Mouse (Mus musculus): ENCODE measurements around the gene Snx4. TPM values are rescaled to one million over a fixed set of nuclear protein-coding genes. Genes with fewer than 3 reads are reported as not detected.
A peak's percentile ranks its signal among the peaks of the same experiment; 100 is the strongest.

Gene Snx4
- polyA plus RNA-seq, 1 experiment from 2014 or later: 21.8 TPM

GRCm38 (mm10) chr16:33244933-33245470 lies 6.2 kb upstream of the Snx4 start:
- whole genome bisulfite sequencing (ENCODE audit: insufficient replicate concordance): 79% methylated on average over 9 of the region's 9 CpGs
- Histone ChIP-seq H3K9me3 (replicated peaks) (no peaks in the 10 kb centered on the region), H3K4me2 (no peak overlapping the region), H3K27me3 (no peaks in the 10 kb centered on the region), H3K27ac (replicated peaks) (no peak overlapping the region), H3K4me1 (replicated peaks) (no peaks in the 10 kb centered on the region), H3K4me3 (replicated peaks) (no peak overlapping the region), H3K36me3 (replicated peaks) (peaks cover 27% of the 10 kb centered on the region; the same call in 1 of the 2 replicates), H3K9ac (no peak overlapping the region)
- no peak for ATAC-seq (ENCODE audit: insufficient read depth)

DNA sequence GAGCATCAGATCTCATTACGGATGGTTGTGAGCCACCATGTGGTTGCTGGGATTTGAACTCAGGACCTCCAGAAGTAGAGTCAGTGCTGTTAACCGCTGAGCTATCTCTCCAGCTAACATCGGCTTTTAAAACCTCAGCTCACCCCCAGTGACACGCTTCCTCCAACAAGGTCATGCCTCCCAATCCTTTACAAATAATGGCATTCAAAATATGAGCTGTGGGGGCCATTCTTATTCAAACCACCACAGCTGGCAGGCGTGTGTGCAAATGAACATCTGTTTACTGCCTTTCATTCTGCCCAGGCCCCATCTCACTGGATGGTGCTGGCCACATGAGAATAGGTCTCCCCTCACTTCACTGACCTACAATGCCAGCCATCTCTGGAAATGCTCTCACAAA lies 4.7 kb upstream of the Snx4 start:
- H3K36me3 ChIP-seq (replicated peaks): peaks cover 18% of the 10 kb centered on the region; the same call in 1 of the 2 replicates
- no peak overlapping the region for H3K27ac ChIP-seq (replicated peaks)
- no peak overlapping the region for H3K4me3 ChIP-seq (replicated peaks)
- H3K9me3 ChIP-seq (replicated peaks): no peaks in the 10 kb centered on the region
- 68% methylated on average over 5 of the region's 5 CpGs for WGBS (ENCODE audit: insufficient replicate concordance)
- H3K9ac ChIP-seq: no peak overlapping the region
- H3K4me1 ChIP-seq (replicated peaks): peaks cover 12% of the 10 kb centered on the region
- ATAC-seq (ENCODE audit: insufficient read depth): no peak
- H3K4me2 ChIP-seq: no peak overlapping the region
- H3K27me3 ChIP-seq: no peaks in the 10 kb centered on the region

DNA sequence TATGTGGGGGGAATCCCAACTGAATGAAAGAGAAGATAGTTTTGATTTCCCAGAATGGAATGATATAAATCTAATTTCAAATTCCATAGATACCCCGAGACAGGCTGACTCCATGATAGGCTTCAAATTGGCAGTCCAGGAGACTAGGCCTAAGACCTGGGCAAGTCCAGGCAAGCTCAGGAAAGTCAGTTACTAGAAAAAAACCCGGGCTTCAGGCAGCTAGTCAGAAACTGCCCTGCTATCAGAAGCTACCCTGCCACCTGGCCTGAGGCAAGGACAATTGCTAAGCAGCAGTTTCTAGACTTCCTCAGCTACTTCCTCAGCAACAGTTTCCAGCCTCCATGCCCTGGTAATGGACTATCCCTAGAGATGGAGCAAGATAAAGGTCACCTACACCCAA lies 4.2 kb upstream of the Snx4 start:
- Histone ChIP-seq H3K4me3 (replicated peaks) (no peak overlapping the region), H3K9me3 (replicated peaks) (no peaks in the 10 kb centered on the region), H3K4me2 (no peak overlapping the region), H3K9ac (no peak overlapping the region), H3K27me3 (no peaks in the 10 kb centered on the region), H3K36me3 (replicated peaks) (peaks cover 14% of the 10 kb centered on the region; the same call in 1 of the 2 replicates), H3K4me1 (replicated peaks) (peaks cover 17% of the 10 kb centered on the region), H3K27ac (replicated peaks) (no peak overlapping the region)
- 36% methylated on average over 2 of the region's 2 CpGs for WGBS (ENCODE audit: insufficient replicate concordance)
- no peak for ATAC-seq (ENCODE audit: insufficient read depth)

DNA sequence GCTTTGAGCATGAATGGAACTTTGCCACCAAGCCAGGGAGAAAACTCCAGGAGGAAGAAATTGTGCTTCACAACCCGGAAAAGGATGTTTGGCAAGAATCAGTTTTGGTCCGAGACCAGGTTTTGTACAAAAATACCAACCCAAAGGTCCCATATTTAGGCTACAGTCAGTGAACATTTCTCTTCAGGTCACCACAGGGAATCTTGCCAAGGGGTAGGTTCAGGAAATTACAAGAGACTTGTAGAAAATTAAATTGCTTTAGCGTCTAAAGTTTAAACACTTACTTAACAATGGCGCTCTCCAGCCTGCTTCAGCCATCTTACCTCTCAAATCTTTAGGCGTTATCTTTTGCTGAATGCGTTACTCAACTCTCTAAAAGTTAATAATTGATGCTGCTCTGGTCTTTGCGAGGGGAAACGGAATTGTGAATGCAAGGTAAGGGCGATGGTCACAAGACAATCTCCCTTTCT lies 556 bp upstream of the Snx4 start:
- 16% methylated on average over 9 of the region's 9 CpGs for WGBS (ENCODE audit: insufficient replicate concordance)
- Histone ChIP-seq H3K4me1 (replicated peaks) (peaks cover 25% of the 10 kb centered on the region), H3K27me3 (no peaks in the 10 kb centered on the region), H3K36me3 (replicated peaks) (no peaks in the 10 kb centered on the region), H3K27ac (replicated peaks) (peak overlapping the region; percentile 78), H3K4me2 (peak overlapping the region; percentile 95), H3K9me3 (replicated peaks) (no peaks in the 10 kb centered on the region), H3K9ac (peak overlapping the region; percentile 80), H3K4me3 (replicated peaks) (peak overlapping the region; percentile 79)
- ATAC-seq (ENCODE audit: insufficient read depth): peak; percentile 20

GRCm38 (mm10) chr16:33255601-33256000 lies 4.4 kb downstream of the Snx4 start:
- 72% methylated on average over 7 of the region's 7 CpGs for WGBS (ENCODE audit: insufficient replicate concordance)
- H3K27ac ChIP-seq (replicated peaks): no peak overlapping the region
- no peak overlapping the region for H3K4me2 ChIP-seq
- peaks cover 26% of the 10 kb centered on the region for H3K4me1 ChIP-seq (replicated peaks)
- no peaks in the 10 kb centered on the region for H3K27me3 ChIP-seq
- H3K9me3 ChIP-seq (replicated peaks): no peaks in the 10 kb centered on the region
- H3K9ac ChIP-seq: no peak overlapping the region
- no peak overlapping the region for H3K4me3 ChIP-seq (replicated peaks)
- ATAC-seq (ENCODE audit: insufficient read depth): no peak
- no peaks in the 10 kb centered on the region for H3K36me3 ChIP-seq (replicated peaks)

- Histone ChIP-seq H3K27ac (replicated peaks) (no peak overlapping the region), H3K9me3 (replicated peaks) (no peaks in the 10 kb centered on the region), H3K27me3 (no peaks in the 10 kb centered on the region), H3K4me3 (replicated peaks) (no peak overlapping the region), H3K36me3 (replicated peaks) (no peaks in the 10 kb centered on the region), H3K4me1 (replicated peaks) (peaks cover 24% of the 10 kb centered on the region), H3K4me2 (no peak overlapping the region), H3K9ac (no peak overlapping the region)
- WGBS (ENCODE audit: insufficient replicate concordance): 35% methylated on average over 2 of the region's 2 CpGs
- ATAC-seq (ENCODE audit: insufficient read depth): no peak
These were observed 7.3 kb downstream of the Snx4 start for GRCm38 (mm10) chr16:33258530-33258929.

- H3K9ac ChIP-seq: no peak overlapping the region
- 72% methylated on average over 3 of the region's 3 CpGs for WGBS (ENCODE audit: insufficient replicate concordance)
- H3K4me2 ChIP-seq: no peak overlapping the region
- H3K27ac ChIP-seq (replicated peaks): no peak overlapping the region
- H3K4me1 ChIP-seq (replicated peaks): peaks cover 24% of the 10 kb centered on the region
- H3K9me3 ChIP-seq (replicated peaks): no peaks in the 10 kb centered on the region
- no peak for ATAC-seq (ENCODE audit: insufficient read depth)
- peaks cover 6% of the 10 kb centered on the region; the same call in 1 of the 2 replicates for H3K36me3 ChIP-seq (replicated peaks)
- no peaks in the 10 kb centered on the region for H3K27me3 ChIP-seq
- H3K4me3 ChIP-seq (replicated peaks): no peak overlapping the region
These were observed 8.6 kb downstream of the Snx4 start for GRCm38 (mm10) chr16:33259824-33260223.

DNA sequence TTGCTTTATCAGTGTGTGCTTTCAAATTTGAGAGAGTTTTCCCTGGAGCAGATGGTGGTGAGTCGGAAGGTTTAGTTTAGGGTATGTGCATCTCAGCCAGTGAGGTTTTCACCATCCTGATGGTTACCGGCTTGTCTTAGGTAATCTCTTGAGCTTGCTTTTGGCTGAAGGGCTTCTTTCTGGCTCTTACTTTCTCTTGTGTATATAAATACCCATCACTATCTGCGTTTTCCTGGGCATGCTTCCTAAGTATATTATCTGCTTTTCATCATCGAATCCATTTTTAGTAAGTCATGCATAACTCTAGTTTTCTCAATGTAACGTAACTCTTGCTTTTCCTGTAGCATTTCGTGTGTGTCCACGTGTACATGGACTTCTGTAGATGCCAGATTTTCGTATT lies 9.6 kb downstream of the Snx4 start:
- no peak overlapping the region for H3K27ac ChIP-seq (replicated peaks)

GRCm38 (mm10) chr16:33261584-33262061 lies 10.4 kb downstream of the Snx4 start:
- Histone ChIP-seq H3K4me1 (replicated peaks) (peaks cover 22% of the 10 kb centered on the region), H3K4me2 (no peak overlapping the region), H3K36me3 (replicated peaks) (peaks cover 22% of the 10 kb centered on the region), H3K9ac (no peak overlapping the region), H3K27ac (replicated peaks) (no peak overlapping the region), H3K4me3 (replicated peaks) (no peak overlapping the region), H3K9me3 (replicated peaks) (no peaks in the 10 kb centered on the region), H3K27me3 (no peaks in the 10 kb centered on the region)
- ATAC-seq (ENCODE audit: insufficient read depth): peak; percentile 31; the same call in 1 of the 2 replicates
- 8% methylated on average over 2 of the region's 2 CpGs for WGBS (ENCODE audit: insufficient replicate concordance)

More for the DNA sequence above, 9.6 kb downstream of the Snx4 start:
- 30% methylated on average over 8 of the region's 8 CpGs for WGBS (ENCODE audit: insufficient replicate concordance)
- no peak overlapping the region for H3K9ac ChIP-seq
- H3K4me3 ChIP-seq (replicated peaks): no peak overlapping the region
- H3K4me1 ChIP-seq (replicated peaks): peaks cover 22% of the 10 kb centered on the region
- no peak overlapping the region for H3K4me2 ChIP-seq
- peaks cover 14% of the 10 kb centered on the region for H3K36me3 ChIP-seq (replicated peaks)
- H3K9me3 ChIP-seq (replicated peaks): no peaks in the 10 kb centered on the region
- H3K27me3 ChIP-seq: no peaks in the 10 kb centered on the region
- no peak for ATAC-seq (ENCODE audit: insufficient read depth)

GRCm38 (mm10) chr16:33262096-33262495 lies 10.9 kb downstream of the Snx4 start:
- Histone ChIP-seq H3K4me3 (replicated peaks) (no peak overlapping the region), H3K27me3 (no peaks in the 10 kb centered on the region), H3K36me3 (replicated peaks) (peaks cover 25% of the 10 kb centered on the region), H3K9me3 (replicated peaks) (no peaks in the 10 kb centered on the region), H3K9ac (no peak overlapping the region), H3K27ac (replicated peaks) (no peak overlapping the region), H3K4me2 (no peak overlapping the region), H3K4me1 (replicated peaks) (peaks cover 22% of the 10 kb centered on the region)
- WGBS (ENCODE audit: insufficient replicate concordance): 14% methylated on average over 1 of the region's 1 CpGs
- ATAC-seq (ENCODE audit: insufficient read depth): no peak

- peaks cover 47% of the 10 kb centered on the region for H3K36me3 ChIP-seq (replicated peaks)
These were observed 16.5 kb downstream of the Snx4 start for GRCm38 (mm10) chr16:33267616-33268253.

More at GRCm38 (mm10) chr16:33267616-33268253, 16.5 kb downstream of the Snx4 start:
- no peak for ATAC-seq (ENCODE audit: insufficient read depth)
- no peak overlapping the region for H3K4me2 ChIP-seq
- no peaks in the 10 kb centered on the region for H3K4me1 ChIP-seq (replicated peaks)
- no peak overlapping the region for H3K4me3 ChIP-seq (replicated peaks)
- no peaks in the 10 kb centered on the region for H3K9me3 ChIP-seq (replicated peaks)
- no peak overlapping the region for H3K27ac ChIP-seq (replicated peaks)
- H3K9ac ChIP-seq: no peak overlapping the region
- 55% methylated on average over 9 of the region's 9 CpGs for WGBS (ENCODE audit: insufficient replicate concordance)
- no peaks in the 10 kb centered on the region for H3K27me3 ChIP-seq

All from liver, embryonic 15.5 days (tissue).